Mouse (Mus musculus): ENCODE data around the gene Kif15.

DNA sequence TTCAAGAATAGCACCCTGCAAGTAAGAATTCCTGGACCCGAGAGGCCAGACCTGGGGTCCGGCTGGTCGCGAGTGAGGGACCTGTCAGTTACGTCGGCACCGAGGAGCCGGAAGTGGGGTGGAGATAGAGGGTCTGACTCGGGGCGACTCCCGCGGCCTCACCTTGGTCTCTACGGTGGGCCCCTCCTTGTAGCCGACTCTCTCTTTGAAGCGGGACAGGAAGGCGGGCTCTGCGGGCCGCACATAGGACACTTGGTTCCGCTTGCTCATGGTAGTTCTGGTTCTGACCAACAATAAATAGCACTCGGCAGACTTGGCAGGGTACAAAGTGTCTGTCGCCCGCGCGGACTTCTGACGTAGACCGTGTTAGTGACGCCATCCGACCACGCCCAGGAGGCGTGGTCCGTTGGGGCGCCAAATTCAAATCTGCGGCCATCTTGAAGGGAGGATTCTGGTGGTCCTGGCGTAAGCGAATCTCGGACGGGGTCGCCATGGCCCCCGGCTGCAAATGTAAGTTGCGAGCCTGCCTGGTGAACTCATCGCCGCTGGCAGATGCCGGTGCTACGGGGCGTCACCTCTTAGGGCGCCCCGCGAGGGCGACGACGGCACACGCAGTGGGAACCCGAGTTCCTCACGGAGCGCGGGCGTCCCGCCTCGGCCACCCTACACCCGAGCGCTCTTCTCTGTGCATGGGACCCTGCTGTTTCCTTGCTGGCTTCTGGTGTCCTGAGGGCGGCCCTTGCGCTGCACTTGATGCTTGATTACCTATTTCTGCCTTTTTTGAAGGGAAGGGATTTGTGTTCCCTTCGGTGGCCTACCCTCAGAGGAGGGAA is at the start of gene Kif15, which contains the start of gene 1110059G10Rik:
- peak; percentile 43 for TF ChIP-seq CTCF (IDR thresholded peaks at IDR 0.05; ENCODE audit: low read depth)
- peak; percentile 35 for TF ChIP-seq EP300 (IDR thresholded peaks at IDR 0.05; ENCODE audit: low read depth)

All from liver, embryonic 14.5 days (tissue).